In genomic region chr8:93689832-93690471, GRCm38 (mm10) we compare ENCODE assay signal across 19 mouse cellular contexts.
DNase-seq lines count a peak whose midpoint lies in the region; ATAC-seq and TF ChIP-seq lines count a peak whose summit lies in the region.
"Had no signal": no experiment of that assay in that cellular context is flagged by ENCODE, and none has a peak within 500 bp of the region (broad histone marks: within the 10 kb centered on the region; RNA-seq: fewer than 3 reads in every experiment).

No protein-coding gene starts in this region.

- no peaks in the 10 kb centered on the region for H3K9me3 ChIP-seq in midbrain, embryonic 13.5 days
- no peaks in the 10 kb centered on the region for H3K9me3 ChIP-seq in midbrain, embryonic 10.5 days (replicated peaks)
- H3K9me3 ChIP-seq in hindbrain, postnatal 0 days (ENCODE audit: low read length): no peaks in the 10 kb centered on the region
- H3K9me3 ChIP-seq: embryonic facial prominence, embryonic 13.5 days; stomach, embryonic 15.5 days had no signal

- no peaks in the 10 kb centered on the region for H3K36me3 ChIP-seq in midbrain, embryonic 13.5 days
- H3K36me3 ChIP-seq in midbrain, embryonic 10.5 days: no peaks in the 10 kb centered on the region
- no peaks in the 10 kb centered on the region for H3K36me3 ChIP-seq in hindbrain, postnatal 0 days (ENCODE audit: insufficient read depth, low read length)
- H3K36me3 ChIP-seq: embryonic facial prominence, embryonic 13.5 days; stomach, embryonic 15.5 days had no signal

- no peaks in the 10 kb centered on the region for H3K27me3 ChIP-seq in midbrain, embryonic 13.5 days
- no peaks in the 10 kb centered on the region for H3K27me3 ChIP-seq in midbrain, embryonic 10.5 days (ENCODE audit: low read depth, poor library complexity, severe bottlenecking)
- H3K27me3 ChIP-seq in hindbrain, postnatal 0 days (ENCODE audit: insufficient read depth, low read length): no peaks in the 10 kb centered on the region
- H3K27me3 ChIP-seq: embryonic facial prominence, embryonic 13.5 days; stomach, embryonic 15.5 days had no signal

- WGBS in midbrain, embryonic 13.5 days: 79% methylated on average over 4 of the region's 4 CpGs
- 83% methylated on average over 4 of the region's 4 CpGs for WGBS in midbrain, embryonic 10.5 days
- 76% methylated on average over 4 of the region's 4 CpGs for WGBS in hindbrain, postnatal 0 days

- intact Hi-C loops in heart, postnatal 10 days (cut with DNase I): no loop called here

- no peak overlapping the region for H3K9ac ChIP-seq in midbrain, embryonic 13.5 days (replicated peaks)
- no peak overlapping the region for H3K9ac ChIP-seq in hindbrain, postnatal 0 days (replicated peaks; ENCODE audit: low read length)
- H3K9ac ChIP-seq: embryonic facial prominence, embryonic 13.5 days; stomach, embryonic 15.5 days had no signal

- 0 out of 2 replicates have a peak, but pooled peaks cover 11% of the 10 kb centered on the region for H3K4me1 ChIP-seq in midbrain, embryonic 13.5 days (replicated peaks)
- peaks cover 31% of the 10 kb centered on the region for H3K4me1 ChIP-seq in midbrain, embryonic 10.5 days
- H3K4me1 ChIP-seq in hindbrain, postnatal 0 days (ENCODE audit: insufficient read depth, low read length): no peaks in the 10 kb centered on the region
- H3K4me1 ChIP-seq: stomach, embryonic 15.5 days had no signal

- H3K27ac ChIP-seq in midbrain, embryonic 13.5 days: peak overlapping the region; percentile 31
- H3K27ac ChIP-seq in midbrain, embryonic 10.5 days (replicated peaks): no peak overlapping the region
- peak overlapping the region; percentile 65 for H3K27ac ChIP-seq in hindbrain, postnatal 0 days
- H3K27ac ChIP-seq: embryonic facial prominence, embryonic 13.5 days; stomach, embryonic 15.5 days had no signal

- no peak for TF ChIP-seq CTCF in hindbrain, postnatal 0 days (IDR thresholded peaks at IDR 0.05; ENCODE audit: low read depth)

- H3K4me3 ChIP-seq in midbrain, embryonic 13.5 days (replicated peaks): no peak overlapping the region
- H3K4me3 ChIP-seq in midbrain, embryonic 10.5 days: no peak overlapping the region
- no peak overlapping the region for H3K4me3 ChIP-seq in hindbrain, postnatal 0 days (ENCODE audit: low read length)
- H3K4me3 ChIP-seq: embryonic facial prominence, embryonic 13.5 days; stomach, embryonic 15.5 days had no signal

- H3K4me2 ChIP-seq in midbrain, embryonic 13.5 days (replicated peaks): no peak overlapping the region
- H3K4me2 ChIP-seq in hindbrain, postnatal 0 days (ENCODE audit: low read depth, low read length): no peak overlapping the region
- H3K4me2 ChIP-seq: embryonic facial prominence, embryonic 13.5 days; stomach, embryonic 15.5 days had no signal

- no peak for ATAC-seq in midbrain, embryonic 13.5 days
- ATAC-seq in hindbrain, postnatal 0 days: no peak
- ATAC-seq: lung, postnatal 0 days had no signal

- DNase-seq in heart, adult 11 months: peak; percentile 3
- DNase-seq in heart, postnatal 10 days: no peak
- DNase-seq in midbrain, embryonic 10.5 days (ENCODE audit: low spot score): no peak
- peak; percentile 38 for DNase-seq in hindbrain, postnatal 0 days (ENCODE audit: low spot score)
- peak; percentile 44 for DNase-seq in telencephalon, adult 2 months (ENCODE audit: low read depth, low spot score)
- DNase-seq in right cerebral cortex, postnatal 14 days: no peak
- no peak for DNase-seq in thymus, postnatal 10 days (ENCODE audit: low spot score in 2 of 2)
- DNase-seq: B cell, adult 2 months; cerebellum, adult 9-10 months; gastrocnemius, postnatal 36 days; kidney, adult 2 months; kidney, postnatal 10 days; left cerebral cortex, postnatal 4 days; liver; thymus, adult 2 months had no signal

Comparison
In these comparisons a context has a peak if more than half of its experiments do, and no peak if none do; other contexts are left out.
1. DNase-seq: peak in heart, adult 11 months (single experiment), hindbrain, postnatal 0 days (single experiment) and telencephalon, adult 2 months (single experiment); none in heart, postnatal 10 days (0 of 2), midbrain, embryonic 10.5 days (single experiment), right cerebral cortex, postnatal 14 days (single experiment) and thymus, postnatal 10 days (0 of 2).